Comparison of ENCODE assay signal across 8 mouse cellular contexts in the genomic region with DNA sequence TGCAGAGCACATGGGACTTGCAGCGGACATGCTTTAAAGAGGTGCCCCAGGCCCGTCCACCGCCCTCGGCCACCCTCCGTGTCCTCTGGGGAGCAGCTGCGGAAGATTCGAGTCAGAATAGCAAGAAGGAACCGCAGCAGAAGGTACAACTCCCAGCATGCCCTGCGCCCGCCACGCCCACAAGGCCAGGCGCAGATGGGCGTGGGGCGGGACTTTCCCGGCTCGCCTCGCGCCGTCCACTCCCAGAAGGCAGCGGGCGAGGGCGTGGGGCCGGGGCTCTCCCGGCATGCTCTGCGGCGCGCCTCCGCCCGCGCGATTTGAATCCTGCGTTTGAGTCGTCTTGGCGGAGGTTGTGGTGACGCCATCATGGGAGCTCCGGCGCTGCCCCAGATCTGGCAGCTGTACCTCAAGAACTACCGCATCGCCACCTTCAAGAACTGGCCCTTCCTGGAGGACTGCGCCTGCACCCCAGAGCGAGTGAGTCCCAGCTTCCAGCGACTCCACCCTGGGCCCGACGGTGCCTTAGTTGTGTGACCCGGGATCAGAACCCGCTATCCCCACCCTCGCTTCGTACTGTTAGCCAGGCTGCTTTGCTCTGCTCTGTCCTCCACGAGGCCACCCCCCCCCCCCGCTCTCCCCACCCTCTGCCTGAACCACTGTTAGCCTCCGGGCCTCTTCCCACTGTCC. TPM values are rescaled to one million over a fixed set of nuclear protein-coding genes. Genes with fewer than 3 reads are reported as not detected.
DNase-seq lines count a peak whose midpoint lies in the region; ATAC-seq lines count a peak whose summit lies in the region.

A gene (plus strand): TSS at position 267 of the 687 bp plus-strand sequence.

- peak within 1 kb of the TSS; percentile 97 to 100 for H3K27ac ChIP-seq in heart, embryonic 14.5 days (replicated peaks in 1 of 2; ENCODE audit: control insufficient read depth in 1 of 2, insufficient read depth in 1 of 2, low read depth in 2 of 2, low read length in 2 of 2)
- peak within 1 kb of the TSS; percentile 91 for H3K27ac ChIP-seq in liver, embryonic 12.5 days

- peak; percentile 92 for ATAC-seq in heart, embryonic 14.5 days (ENCODE audit: insufficient number of reproducible peaks, insufficient read depth, low FRiP score, low read depth)
- ATAC-seq in liver, embryonic 12.5 days: peak; percentile 87

- H3K36me3 ChIP-seq in heart, embryonic 14.5 days (ENCODE audit: control insufficient read depth, insufficient read depth, low read length): peaks cover 31% of the 10 kb centered on the region
- peaks cover 38% of the 10 kb centered on the region for H3K36me3 ChIP-seq in liver, embryonic 12.5 days
- H3K36me3 ChIP-seq in splenic B cell, adult 2 months (ENCODE audit: control insufficient read depth, insufficient read depth, low read length, poor library complexity, severe bottlenecking): no peaks in the 10 kb centered on the region

- under 1% methylated on average over 49 of the region's 51 CpGs for WGBS in heart, embryonic 14.5 days
- WGBS in liver, embryonic 12.5 days (ENCODE audit: insufficient replicate concordance): 1% methylated on average over 51 of the region's 51 CpGs

- peak; percentile 94 to 97 for DNase-seq in CD8-positive naive resting alpha-beta T cell, adult 2 months (ENCODE audit: low read depth in 2 of 2, low spot score in 2 of 2)
- peak; percentile 94 for DNase-seq in c-Kit-negative CD71-positive TER-119-positive erythroid progenitor cells, embryonic 14.5 days (ENCODE audit: low read depth, low spot score)
- DNase-seq in fibroblast of lung, adult 2 months (ENCODE audit: low read depth): peak; percentile 86
- DNase-seq in kidney, postnatal 14 days: peak; percentile 98
- DNase-seq in naive thymus-derived CD4-positive, alpha-beta T cell, adult 2 months (ENCODE audit: low read depth): peak; percentile 98
- peak; percentile 98 for DNase-seq in splenic B cell, adult 2 months (ENCODE audit: low read depth, low spot score)

- no peaks in the 10 kb centered on the region for H3K27me3 ChIP-seq in heart, embryonic 14.5 days (ENCODE audit: control insufficient read depth, insufficient read depth, low read length)
- H3K27me3 ChIP-seq in liver, embryonic 12.5 days (replicated peaks): no peaks in the 10 kb centered on the region
- no peaks in the 10 kb centered on the region for H3K27me3 ChIP-seq in splenic B cell, adult 2 months (ENCODE audit: control insufficient read depth, insufficient read depth, low read length, poor library complexity, severe bottlenecking)

- H3K4me3 ChIP-seq in heart, embryonic 14.5 days (ENCODE audit: control insufficient read depth in 1 of 2, insufficient read depth in 1 of 2, low read depth in 1 of 2, low read length in 2 of 2): peak within 1 kb of the TSS; percentile 83 to 95
- peak within 1 kb of the TSS; percentile 87 for H3K4me3 ChIP-seq in liver, embryonic 12.5 days

- peaks cover 11 to 28% of the 10 kb centered on the region in 2 experiments; a peak in 3 of 4 replicates for H3K4me1 ChIP-seq in heart, embryonic 14.5 days (ENCODE audit: control insufficient read depth in 2 of 2, insufficient read depth in 2 of 2, low read length in 2 of 2)
- H3K4me1 ChIP-seq in liver, embryonic 12.5 days: peaks cover 53% of the 10 kb centered on the region

- H3K9ac ChIP-seq in heart, embryonic 14.5 days (ENCODE audit: low read length): peak within 1 kb of the TSS; percentile 95
- H3K9ac ChIP-seq in liver, embryonic 12.5 days: peak within 1 kb of the TSS; percentile 92

- no peaks in the 10 kb centered on the region for H3K9me3 ChIP-seq in heart, embryonic 14.5 days (ENCODE audit: control insufficient read depth, low read length)
- no peaks in the 10 kb centered on the region for H3K9me3 ChIP-seq in liver, embryonic 12.5 days (replicated peaks)

- peak within 1 kb of the TSS; percentile 92 for H3K4me2 ChIP-seq in heart, embryonic 14.5 days (ENCODE audit: low read length)
- peak within 1 kb of the TSS; percentile 87 for H3K4me2 ChIP-seq in liver, embryonic 12.5 days

RNA-seq across cellular contexts. Expression of the gene that starts here (rescaled TPM):
- polyA plus RNA-seq in heart, embryonic 14.5 days (2014; fragmentation: Nextera tagmentation; extraction: Ambion mirVana): 227 and 240 TPM in 2 replicates
- 370 and 373 TPM in 2 replicates for polyA plus RNA-seq in liver, embryonic 12.5 days (2016; fragmentation: Nextera tagmentation; extraction: Ambion mirVana)

Comparison
In these comparisons a context has a peak if more than half of its experiments do, and no peak if none do; other contexts are left out.
1. Peak in every context shown above with its lines: DNase-seq, ATAC-seq, H3K4me3 ChIP-seq and H3K27ac ChIP-seq.